Mouse (Mus musculus) cortical plate, adult 2 months (tissue): ENCODE data around the gene Rai1.

Experiments
- CTCF ChIP-seq: fragments of 200-500 bp; IDR thresholded peaks from 2 replicates; pipeline ENCODE4 v1.5.1; 2011; ENCODE audit warnings: mild to moderate bottlenecking, control low read depth, low read length; ENCODE audit not compliant: insufficient read depth; ENCODE audit errors: extremely low read depth
- POLR2A ChIP-seq: fragments of 200-500 bp; IDR thresholded peaks from 2 replicates; pipeline ENCODE4 v1.6.1; 2011; ENCODE audit warnings: mild to moderate bottlenecking, low read length, control low read depth; ENCODE audit not compliant: insufficient read depth; ENCODE audit errors: extremely low read depth

GRCm38 (mm10) chr11:60189501-60190040 lies 84.8 kb downstream of the Rai1 start:
- TF ChIP-seq CTCF (no peak), POLR2A (no peak)
